Mouse (Mus musculus): ENCODE measurements around the gene Anln.
"Not testable (repeated sequence)": the region's sequence is repeated elsewhere in the genome, so short reads cannot be mapped to it uniquely, and the experiment has no call there.

Gene Anln

GRCm38 (mm10) chr9:22403501-22403900 is 14.5 kb upstream of the Anln start:
- DNase-seq (ENCODE audit: extremely low read depth, insufficient read length, low spot score), result not testable (repeated sequence)

- DNase-seq (ENCODE audit: extremely low read depth, insufficient read length, low spot score), result no peak
Measured at GRCm38 (mm10) chr9:22402976-22403375, 14.0 kb upstream of the Anln start.

DNA sequence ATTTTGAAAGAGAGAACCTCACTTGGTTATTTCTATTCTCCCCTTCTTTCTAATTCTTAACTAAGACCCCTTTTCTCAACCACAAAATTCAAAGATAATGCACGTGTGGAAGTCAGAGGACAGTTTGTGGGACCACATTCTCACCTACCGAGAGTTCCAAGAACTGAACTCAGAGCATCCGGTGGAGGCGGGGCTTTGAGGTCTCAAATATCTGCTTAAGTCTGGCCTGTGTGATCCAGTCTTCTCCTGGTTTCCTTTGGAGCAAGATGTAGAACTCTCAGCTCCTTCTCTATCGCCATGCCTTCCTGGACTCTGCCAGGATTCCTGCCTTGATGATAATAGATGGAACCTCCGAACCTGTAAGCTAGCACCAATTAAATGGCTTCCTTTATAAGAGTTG is 13.0 kb upstream of the Anln start:
- DNase-seq (ENCODE audit: extremely low read depth, insufficient read length, low spot score), result no peak

- DNase-seq (ENCODE audit: extremely low read depth, insufficient read length, low spot score), result peak; percentile 34
Measured at GRCm38 (mm10) chr9:22399021-22399420, 10.0 kb upstream of the Anln start.

GRCm38 (mm10) chr9:22394725-22395124 is 5.7 kb upstream of the Anln start:
- DNase-seq (ENCODE audit: extremely low read depth, insufficient read length, low spot score), result no peak

- peak; percentile 72 for DNase-seq (ENCODE audit: extremely low read depth, insufficient read length, low spot score)
Measured at GRCm38 (mm10) chr9:22390390-22390789, 1.4 kb upstream of the Anln start.

GRCm38 (mm10) chr9:22389736-22390245 is 803 bp upstream of the Anln start:
- no peak for DNase-seq (ENCODE audit: extremely low read depth, insufficient read length, low spot score)

DNA sequence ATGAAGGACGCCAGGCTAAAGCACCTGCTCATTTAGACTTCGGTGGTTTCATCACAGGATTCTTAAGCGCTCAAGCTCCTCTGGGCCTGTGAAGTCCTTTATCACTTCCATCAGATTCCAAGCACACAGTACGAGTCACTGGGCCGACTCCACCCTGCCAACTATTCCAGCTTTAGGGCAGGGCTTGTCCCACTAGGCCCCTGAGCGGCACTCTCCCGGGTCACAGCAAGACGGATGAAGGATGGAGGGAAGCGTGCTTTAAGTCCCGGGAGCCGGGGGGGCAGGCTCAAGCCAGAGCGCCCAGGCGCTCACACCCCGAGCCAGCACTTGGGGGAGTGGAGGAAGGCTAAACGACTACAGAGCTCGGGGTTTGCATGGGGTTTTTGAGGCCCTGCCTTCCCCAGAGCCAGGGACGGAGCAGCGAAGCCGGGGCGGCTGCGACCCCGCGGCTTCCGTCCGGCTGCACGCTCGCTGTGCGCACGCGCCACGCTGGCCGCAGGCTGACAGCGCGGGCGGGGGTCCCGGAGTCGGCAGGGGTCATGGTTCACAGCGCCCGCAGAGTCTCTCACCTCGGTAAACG is 497 bp downstream of the Anln start:
- no peak for DNase-seq (ENCODE audit: extremely low read depth, insufficient read length, low spot score)

DNA sequence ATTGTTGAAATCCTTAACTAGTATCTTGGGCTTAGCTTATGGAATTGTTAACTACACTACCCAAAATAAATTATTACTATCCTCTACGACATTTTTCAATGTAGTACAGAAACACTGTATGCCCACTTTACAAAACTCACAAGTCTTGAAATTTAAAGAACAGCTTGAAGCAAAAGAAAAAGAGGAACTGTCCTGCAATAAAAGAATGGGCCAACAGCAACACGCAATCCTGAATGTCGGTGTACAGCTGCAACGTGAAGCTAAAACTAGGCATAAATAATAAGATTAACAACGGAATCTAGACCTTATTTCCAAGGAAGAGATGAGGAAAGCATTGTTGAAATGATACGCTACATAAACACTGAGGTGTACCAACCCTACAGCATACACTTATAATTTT is 1.1 kb downstream of the Anln start:
- DNase-seq (ENCODE audit: extremely low read depth, insufficient read length, low spot score), result no peak

DNA sequence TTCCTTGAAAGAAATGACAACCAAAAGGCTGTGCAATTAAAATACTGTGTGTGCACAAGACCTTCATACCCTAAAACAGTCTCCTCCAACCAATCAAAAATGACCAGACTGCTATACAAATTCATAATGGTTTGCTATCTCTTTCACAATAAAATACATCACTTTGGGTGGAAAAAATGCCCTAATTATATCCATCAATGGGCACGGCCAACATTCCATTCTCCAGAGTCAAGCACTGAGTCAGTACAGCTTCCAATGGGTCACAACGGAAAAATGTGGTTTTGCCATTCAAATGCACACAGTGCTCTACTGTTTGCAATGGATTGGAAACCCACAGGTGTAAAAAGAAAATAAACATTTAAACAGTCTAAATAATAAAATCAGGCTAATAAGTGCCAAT is 3.1 kb downstream of the Anln start:
- peak; percentile 65 for DNase-seq (ENCODE audit: extremely low read depth, insufficient read length, low spot score)

DNA sequence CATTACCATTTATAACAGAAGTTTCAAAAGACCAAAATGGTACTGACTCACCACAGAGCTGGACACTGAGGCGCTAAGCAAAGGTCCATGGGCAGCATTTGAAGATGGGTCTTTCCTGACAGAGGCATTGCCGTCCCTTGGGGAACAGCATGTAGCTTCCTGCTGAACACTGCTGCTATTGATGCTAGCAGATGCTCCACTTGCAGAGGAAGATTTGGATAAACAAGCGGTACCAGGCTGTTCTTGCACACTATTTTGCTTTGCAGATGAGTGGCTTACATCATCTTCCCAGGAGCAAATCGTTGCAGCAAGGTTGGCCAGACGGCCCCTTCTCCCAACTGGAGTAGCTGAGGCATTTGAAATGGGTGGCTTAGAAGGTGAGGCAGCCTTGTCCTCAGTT is 12.9 kb downstream of the Anln start:
- no peak for DNase-seq (ENCODE audit: extremely low read depth, insufficient read length, low spot score)

DNA sequence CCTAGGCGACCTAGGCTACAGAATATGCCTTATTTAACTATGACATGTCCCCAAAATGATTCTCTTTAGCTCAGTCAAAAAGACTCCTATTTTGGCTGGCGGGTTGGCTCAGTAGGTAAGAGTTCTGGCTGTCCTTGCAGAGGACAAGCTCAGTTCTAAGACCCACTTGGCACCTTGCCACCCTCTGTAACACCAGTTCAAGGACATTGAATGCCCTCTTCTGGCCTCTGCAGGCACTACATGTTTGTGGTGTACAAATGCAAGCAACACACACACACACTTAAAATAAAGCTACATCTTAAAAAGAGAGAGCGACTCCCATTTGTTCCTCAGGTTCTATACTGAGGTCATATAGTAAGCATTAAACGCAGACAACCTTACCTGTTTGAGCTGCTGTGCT is 16.2 kb downstream of the Anln start:
- DNase-seq (ENCODE audit: extremely low read depth, insufficient read length, low spot score), result no peak

DNA sequence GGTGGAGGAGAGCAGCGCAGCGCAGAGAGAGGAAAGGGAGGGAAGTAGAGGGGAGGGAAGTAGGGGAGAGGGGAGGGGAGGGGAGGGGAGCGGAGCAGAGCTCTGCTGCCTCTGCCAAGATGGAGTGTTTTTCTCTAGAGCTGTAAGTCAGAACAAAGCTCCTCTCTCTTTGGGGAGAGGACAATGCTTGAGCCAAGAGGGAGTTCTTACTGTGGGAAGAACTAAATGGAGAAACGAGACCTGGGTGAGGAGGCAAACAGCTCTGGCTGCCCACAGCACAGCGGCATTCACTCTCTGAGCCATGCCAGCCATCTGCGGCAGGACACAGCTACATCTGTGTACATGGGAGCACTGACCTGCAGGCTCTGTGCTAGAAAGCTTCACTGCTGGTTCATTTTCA is 21.0 kb downstream of the Anln start:
- DNase-seq (ENCODE audit: extremely low read depth, insufficient read length, low spot score), result no peak

- DNase-seq (ENCODE audit: extremely low read depth, insufficient read length, low spot score), result peak; percentile 29
Measured at GRCm38 (mm10) chr9:22366621-22367020, 22.4 kb downstream of the Anln start.

GRCm38 (mm10) chr9:22366221-22366620 is 22.8 kb downstream of the Anln start:
- no peak for DNase-seq (ENCODE audit: extremely low read depth, insufficient read length, low spot score)

- DNase-seq (ENCODE audit: extremely low read depth, insufficient read length, low spot score), result no peak
Measured at GRCm38 (mm10) chr9:22360916-22361315, 28.1 kb downstream of the Anln start.

DNA sequence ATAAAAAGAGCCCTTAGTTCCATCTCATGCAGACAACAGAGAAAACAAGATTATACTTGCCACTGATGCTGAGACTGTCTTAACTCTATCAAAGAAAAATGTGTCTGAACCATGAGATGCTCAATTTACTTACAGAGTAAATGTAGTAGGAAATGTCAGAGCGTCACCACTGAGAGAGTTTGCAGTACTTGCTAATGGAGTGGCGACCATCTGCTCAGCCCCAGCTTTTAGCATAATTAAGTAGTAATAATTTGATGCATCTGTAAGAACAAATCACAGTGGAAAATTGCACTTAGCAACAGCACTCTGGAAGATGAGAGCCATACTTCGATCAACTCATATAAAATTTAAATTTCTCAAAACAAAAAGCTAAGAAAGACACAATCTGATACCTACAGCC is 33.1 kb downstream of the Anln start:
- DNase-seq (ENCODE audit: extremely low read depth, insufficient read length, low spot score), result no peak

DNA sequence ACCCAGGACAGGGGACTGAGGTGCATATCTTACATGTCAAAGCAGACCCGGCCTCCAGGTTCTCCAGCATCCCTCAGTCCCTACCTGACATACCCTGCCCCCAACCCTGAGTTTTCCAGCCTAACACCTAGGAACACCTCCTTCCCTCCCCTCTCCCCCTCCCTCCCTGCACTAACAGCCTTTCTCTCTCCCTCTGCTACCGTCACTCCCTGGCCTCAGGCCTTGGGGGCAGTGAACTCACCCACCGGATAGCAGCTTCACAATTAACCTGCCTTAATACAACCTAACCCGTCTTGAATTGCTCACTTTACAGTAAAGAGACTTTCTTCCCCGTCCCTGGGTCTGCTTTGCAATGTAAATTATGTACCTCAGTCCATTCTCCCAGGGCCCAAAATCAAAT is 35.1 kb downstream of the Anln start:
- no peak for DNase-seq (ENCODE audit: extremely low read depth, insufficient read length, low spot score)

GRCm38 (mm10) chr9:22353465-22353864 is 35.5 kb downstream of the Anln start:
- no peak for DNase-seq (ENCODE audit: extremely low read depth, insufficient read length, low spot score)

GRCm38 (mm10) chr9:22340331-22340730 is 48.7 kb downstream of the Anln start:
- DNase-seq (ENCODE audit: extremely low read depth, insufficient read length, low spot score), result no peak

DNA sequence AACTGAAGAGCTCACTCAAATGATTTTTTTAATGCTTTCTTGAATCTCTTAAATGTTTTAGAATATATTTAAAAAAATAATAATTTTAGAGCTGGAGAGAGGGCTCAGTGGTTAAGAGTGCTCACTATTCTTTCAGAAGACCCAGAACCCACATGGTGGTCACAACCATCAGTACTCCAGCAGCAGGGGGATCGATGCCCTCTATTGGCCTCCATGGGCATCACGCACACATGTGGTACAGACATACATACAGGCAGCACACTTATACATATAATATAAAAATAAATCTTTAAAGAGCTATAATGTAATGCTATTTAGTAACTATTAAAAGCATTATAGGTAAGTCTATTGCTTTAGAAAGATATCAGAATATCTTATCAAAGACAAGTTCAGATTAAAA is 51.8 kb downstream of the Anln start:
- DNase-seq (ENCODE audit: extremely low read depth, insufficient read length, low spot score), result no peak

DNA sequence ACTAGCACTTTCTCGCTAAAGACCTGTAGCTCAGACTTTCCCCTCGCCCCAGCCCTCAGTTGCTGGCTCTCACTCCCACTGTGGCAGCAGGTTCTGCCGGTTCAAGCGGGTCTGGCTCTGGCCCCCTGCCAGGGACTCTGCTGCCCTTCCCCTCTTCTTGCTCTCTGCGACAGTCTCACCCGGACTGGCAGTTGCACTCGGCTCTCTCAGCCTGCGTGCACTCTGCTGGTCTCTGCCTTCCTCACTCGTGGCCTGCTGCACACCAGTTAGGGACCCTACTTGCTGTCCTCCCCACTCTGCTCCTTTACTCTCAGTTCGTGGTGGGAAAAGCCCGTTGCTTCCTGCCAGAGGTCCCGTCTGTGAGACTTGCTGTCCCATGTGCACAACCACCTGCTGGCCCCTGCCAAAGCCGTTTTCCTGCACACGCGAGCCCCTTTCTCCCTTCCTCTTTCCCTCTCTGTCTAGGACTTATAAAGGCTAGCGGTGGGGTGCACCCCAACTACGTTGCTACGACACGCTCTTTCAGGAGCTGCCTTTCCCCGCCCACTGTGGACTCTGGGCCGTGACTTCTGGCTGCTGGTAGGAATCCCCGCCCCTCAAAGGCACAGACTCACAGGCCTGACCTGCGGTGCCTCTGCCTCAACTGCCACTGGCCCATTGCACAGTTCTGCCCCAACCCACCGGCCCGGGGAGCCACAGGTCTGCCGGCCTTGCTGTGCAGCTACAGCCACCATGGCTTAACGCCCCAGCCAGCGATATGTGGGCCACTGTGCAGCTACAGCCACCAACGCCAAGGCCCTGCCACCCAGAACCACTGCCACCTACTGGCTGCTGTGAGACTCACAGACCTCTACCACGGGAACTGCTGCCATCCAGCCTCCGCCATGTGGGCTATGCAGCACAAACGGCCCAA is 61.3 kb downstream of the Anln start:
- DNase-seq (ENCODE audit: extremely low read depth, insufficient read length, low spot score), result peak; percentile 47

All from 3134 (cell line).